Mouse (Mus musculus): ENCODE results near the gene Prrc2b.

Gene Prrc2b

GRCm38 (mm10) chr2:32160967-32161366 lies 10.1 kb downstream of the Prrc2b start:
- DNase-seq (ENCODE audit: low spot score in 2 of 2): no peak

DNA sequence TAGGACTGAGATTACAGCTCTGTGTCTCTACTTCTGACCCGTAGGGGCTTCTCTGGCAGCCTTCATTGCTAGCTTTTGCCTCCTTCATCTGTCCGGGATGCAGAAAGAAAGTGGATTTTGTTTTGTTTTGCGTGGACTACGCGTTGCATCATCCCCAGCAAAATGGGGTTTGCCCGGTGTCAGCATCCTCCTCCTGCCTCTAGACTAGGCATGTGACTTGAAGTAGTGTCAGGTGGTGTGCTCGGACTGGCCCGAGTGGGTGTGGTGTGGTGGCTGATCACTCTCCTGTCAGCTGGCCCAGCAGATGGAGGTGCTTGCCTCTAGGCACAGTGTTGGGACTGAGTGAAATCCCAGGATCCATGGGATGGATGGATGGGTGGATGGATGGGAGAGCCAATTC lies 11.2 kb downstream of the Prrc2b start:
- DNase-seq (ENCODE audit: low spot score in 2 of 2): no peak

DNA sequence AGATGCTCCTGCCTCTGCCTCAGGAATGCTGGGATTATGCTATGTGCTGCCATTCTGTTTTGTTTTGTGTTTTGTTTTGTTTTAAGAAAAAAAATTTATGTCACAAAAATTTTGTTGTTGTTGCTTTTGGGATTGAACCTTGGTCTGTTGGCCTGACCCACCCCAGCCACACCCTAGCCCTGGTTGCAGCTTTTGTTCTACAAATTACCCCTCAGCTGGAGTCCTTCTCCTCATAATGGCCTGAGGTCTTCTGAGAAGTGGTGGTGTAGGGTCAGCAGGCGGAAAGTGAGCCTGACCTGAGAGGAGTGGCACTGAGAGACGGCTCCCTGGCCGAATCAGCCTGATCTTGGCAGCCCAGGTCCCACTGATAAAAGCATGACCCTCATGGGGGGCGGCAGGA lies 11.8 kb downstream of the Prrc2b start:
- DNase-seq (ENCODE audit: low spot score in 2 of 2): no peak

- no peak for DNase-seq (ENCODE audit: low spot score in 2 of 2)
Observed at GRCm38 (mm10) chr2:32163057-32163456, 12.2 kb downstream of the Prrc2b start.

GRCm38 (mm10) chr2:32164503-32164902 lies 13.6 kb downstream of the Prrc2b start:
- DNase-seq (ENCODE audit: low spot score in 2 of 2): no peak

GRCm38 (mm10) chr2:32165040-32165800 lies 14.3 kb downstream of the Prrc2b start:
- DNase-seq (ENCODE audit: low spot score in 2 of 2): no peak

- no peak for DNase-seq (ENCODE audit: low spot score in 2 of 2)
Observed at GRCm38 (mm10) chr2:32166581-32166980, 15.7 kb downstream of the Prrc2b start.

DNA sequence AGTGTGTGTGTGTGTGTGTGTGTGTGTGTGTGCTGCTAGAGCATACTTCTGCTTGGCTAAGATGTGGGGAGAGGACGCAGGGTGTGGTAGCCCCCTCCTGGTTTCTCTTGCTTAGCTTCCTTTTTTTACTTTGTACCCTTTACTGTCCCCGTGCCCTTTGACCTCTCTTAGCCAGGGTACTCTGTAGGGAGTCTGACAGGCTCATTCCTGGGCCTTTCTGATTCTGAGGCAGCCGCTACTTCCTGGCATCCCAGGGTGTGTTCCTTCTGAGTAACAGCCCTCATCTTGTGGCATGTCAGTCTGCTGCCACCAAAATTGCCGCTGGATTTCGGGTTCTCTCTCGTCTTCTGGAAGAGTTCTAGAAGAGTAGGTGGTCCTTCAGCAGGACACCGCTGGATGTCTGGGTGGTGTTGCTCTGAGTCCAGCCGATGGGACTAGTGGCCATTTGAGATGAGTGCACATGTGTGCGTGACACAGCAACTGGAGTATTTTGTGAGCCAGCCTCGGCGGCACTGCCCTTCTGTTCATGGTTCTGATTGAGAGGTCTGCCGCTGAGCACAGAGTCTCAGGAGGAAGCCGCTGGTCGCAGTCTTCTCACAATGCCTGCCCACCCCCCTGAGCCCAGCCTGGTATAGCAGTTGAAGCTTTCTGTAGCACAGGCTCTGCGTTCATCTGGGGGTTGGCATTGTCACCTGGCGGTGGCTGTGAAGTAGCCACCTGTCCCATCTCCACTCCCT lies 16.3 kb downstream of the Prrc2b start:
- no peak for DNase-seq (ENCODE audit: low spot score in 2 of 2)

DNA sequence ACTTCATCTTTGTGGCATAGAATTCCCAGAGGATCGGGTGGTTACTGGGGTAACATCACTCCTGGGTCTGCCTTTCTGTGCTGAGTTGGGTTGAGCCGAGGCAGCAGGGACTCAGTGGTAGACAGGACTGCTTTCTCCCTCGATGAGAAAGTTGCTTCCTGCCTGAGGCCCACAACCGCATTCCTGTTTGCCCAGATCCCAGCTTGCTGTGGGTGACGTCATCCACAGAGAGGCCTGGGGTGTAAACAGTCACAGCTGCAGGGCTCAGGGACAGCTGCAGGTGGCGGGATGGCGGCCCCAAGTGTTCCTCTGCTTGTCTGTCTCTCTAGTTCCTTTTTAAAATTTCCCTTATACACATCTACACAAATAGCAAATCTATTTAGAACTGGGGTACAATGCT lies 16.9 kb downstream of the Prrc2b start:
- DNase-seq (ENCODE audit: low spot score in 2 of 2): peak; percentile 63 to 70

DNA sequence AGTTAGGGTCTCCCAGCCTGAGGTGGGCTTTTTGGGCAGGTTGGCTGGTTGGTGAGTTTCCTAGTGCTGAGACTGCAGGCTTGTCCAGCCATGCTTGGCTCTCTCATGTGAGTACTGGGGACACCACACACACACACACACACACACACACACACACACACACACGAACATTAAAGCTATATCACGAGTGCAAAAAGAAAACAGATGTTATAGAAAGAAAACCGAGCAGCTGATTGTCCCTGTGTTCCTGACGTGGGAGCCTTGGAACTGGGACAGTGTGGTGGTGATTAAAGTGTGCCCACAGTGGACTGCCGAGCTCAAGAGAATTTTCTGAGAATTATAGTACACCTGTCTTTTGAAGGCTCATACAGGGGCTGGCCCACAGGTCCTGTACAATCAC lies 18.4 kb downstream of the Prrc2b start:
- peak in 1 of 2 experiments; percentile 55 for DNase-seq (ENCODE audit: low spot score in 2 of 2)

GRCm38 (mm10) chr2:32170010-32170409 lies 19.1 kb downstream of the Prrc2b start:
- no peak for DNase-seq (ENCODE audit: low spot score in 2 of 2)

- no peak for DNase-seq (ENCODE audit: low spot score in 2 of 2)
Observed at GRCm38 (mm10) chr2:32171658-32172433, 21.0 kb downstream of the Prrc2b start.

- DNase-seq (ENCODE audit: low spot score in 2 of 2): no peak
Observed at GRCm38 (mm10) chr2:32174170-32174741, 23.4 kb downstream of the Prrc2b start.

DNA sequence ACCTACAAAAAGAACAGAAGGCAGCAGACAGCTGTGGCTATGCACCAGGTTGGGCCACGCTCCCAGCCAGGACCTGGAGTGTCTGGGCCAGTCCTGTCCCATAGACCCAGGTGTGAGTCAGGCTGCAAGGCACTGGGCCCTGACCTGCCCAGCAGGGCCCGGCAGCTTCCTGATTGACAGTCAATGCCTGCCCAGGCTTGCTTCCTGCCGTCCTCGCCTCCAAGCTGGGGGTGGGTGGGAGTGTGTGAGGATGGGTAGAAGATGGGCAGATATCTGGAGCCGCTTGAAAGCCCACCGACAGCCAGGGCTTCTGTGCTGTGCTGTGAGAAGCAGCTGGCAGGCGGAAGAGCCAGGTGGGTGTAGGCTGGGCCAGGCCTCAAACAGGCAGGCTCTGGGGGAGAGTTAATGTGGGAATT lies 24.2 kb downstream of the Prrc2b start:
- DNase-seq (ENCODE audit: low spot score in 2 of 2): peak; percentile 64 to 75

- no peak for DNase-seq (ENCODE audit: low spot score in 2 of 2)
Observed at GRCm38 (mm10) chr2:32175508-32175907, 24.6 kb downstream of the Prrc2b start.

GRCm38 (mm10) chr2:32176848-32177247 lies 26.0 kb downstream of the Prrc2b start:
- DNase-seq (ENCODE audit: low spot score in 2 of 2): no peak

DNA sequence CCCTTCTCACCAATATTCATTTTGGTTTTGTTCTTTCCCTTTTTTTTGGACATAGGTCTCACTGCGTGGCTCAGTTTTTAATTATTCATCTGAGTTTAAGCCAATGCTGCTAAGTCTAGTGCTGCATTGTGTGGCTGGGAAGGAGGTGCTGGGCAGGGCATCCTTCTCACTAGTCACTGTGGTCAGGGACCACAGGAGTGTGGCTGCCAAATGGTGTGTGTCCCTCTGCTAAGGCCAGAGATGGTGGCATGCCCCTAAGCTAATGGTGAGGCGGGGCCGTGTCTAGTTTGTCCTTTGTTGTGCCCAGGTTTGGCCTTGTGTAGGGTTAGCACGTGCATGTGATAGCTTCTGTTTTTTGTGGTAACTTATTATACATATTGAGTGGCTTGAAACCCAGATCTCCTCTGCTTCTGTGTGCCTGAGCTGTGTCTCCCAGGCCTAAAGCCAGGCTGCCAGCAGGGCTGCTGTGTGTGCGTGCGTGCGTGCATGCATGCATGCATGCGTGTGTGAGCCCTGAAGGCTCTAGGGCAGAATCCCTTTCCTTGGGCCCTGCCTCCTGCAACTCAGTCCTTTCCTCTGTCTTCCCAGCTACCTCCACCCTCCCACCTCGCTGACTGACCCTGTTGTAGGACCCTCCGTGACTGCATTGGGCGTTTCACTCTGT lies 26.6 kb downstream of the Prrc2b start:
- DNase-seq (ENCODE audit: low spot score in 2 of 2): no peak

- DNase-seq (ENCODE audit: low spot score in 2 of 2): no peak
Observed at GRCm38 (mm10) chr2:32179363-32179762, 28.5 kb downstream of the Prrc2b start.

GRCm38 (mm10) chr2:32180127-32180526 lies 29.2 kb downstream of the Prrc2b start:
- no peak for DNase-seq (ENCODE audit: low spot score in 2 of 2)

DNA sequence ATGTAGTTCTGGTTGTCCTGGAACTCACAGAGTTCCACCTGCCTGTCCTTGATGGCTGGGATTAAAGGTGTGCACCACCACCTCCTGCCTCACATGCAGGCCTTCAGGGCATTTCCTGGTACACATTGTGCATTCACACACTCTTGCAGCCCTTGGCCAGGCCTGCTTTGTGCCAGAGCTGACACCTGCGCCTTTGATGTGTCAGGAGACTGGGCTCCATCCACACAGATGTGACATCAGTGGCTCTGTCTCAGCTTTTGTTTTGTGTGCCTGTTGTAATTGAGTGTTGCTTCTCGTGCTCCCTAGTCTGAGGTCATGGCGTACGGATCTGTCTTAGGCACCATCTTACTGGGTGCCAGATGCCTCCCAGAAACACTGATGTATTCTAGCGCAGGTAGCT lies 30.5 kb downstream of the Prrc2b start:
- no peak for DNase-seq (ENCODE audit: low spot score in 2 of 2)

GRCm38 (mm10) chr2:32182119-32182518 lies 31.2 kb downstream of the Prrc2b start:
- no peak for DNase-seq (ENCODE audit: low spot score in 2 of 2)
